Mouse (Mus musculus) forebrain, postnatal 0 days (tissue): Measurements from ENCODE around the gene Gng2. TPM values are rescaled to one million over a fixed set of nuclear protein-coding genes. Genes with fewer than 3 reads are reported as not detected.
"Not testable (repeated sequence)": the region's sequence is repeated elsewhere in the genome, so short reads cannot be mapped to it uniquely, and the experiment has no call there.

Experiments
- ATAC-seq: fragments of 200-750 bp; cut with Nextera tagmentation; 2 replicates; pipeline ENCODE4 v1.8.0; 2017; ENCODE audit warnings: mild to moderate bottlenecking, moderate library complexity
- DNase-seq: peaks from one replicate; pipeline ENCODE4 v3.0.0-alpha.2; 2015
- H3K27ac ChIP-seq: fragments of 300-500 bp; sonication (generic); 2 replicates; pipeline ENCODE4 v1.5.1; 2014; ENCODE audit warnings: low read depth, mild to moderate bottlenecking, antibody characterized with exemption, low read length, moderate library complexity, mixed read lengths
- H3K27me3 ChIP-seq: fragments of 300-500 bp; sonication (generic); 2 replicates; pipeline ENCODE4 v1.6.1; 2014; ENCODE audit warnings: mild to moderate bottlenecking, low read length, mixed read lengths; ENCODE audit not compliant: insufficient read depth
- H3K36me3 ChIP-seq: fragments of 300-500 bp; sonication (generic); 2 replicates; pipeline ENCODE4 v1.6.1; 2014; ENCODE audit warnings: mild to moderate bottlenecking, moderate library complexity; ENCODE audit not compliant: insufficient read depth
- H3K4me1 ChIP-seq: fragments of 300-500 bp; sonication (generic); 2 replicates; pipeline ENCODE4 v1.6.1; 2014; ENCODE audit warnings: antibody characterized with exemption; ENCODE audit not compliant: insufficient read depth
- H3K4me2 ChIP-seq: fragments of 300-500 bp; sonication (generic); 2 replicates; pipeline ENCODE4 v1.6.1; 2014; ENCODE audit warnings: low read depth, mild to moderate bottlenecking, moderate library complexity
- H3K4me3 ChIP-seq: fragments of 300-500 bp; sonication (generic); 2 replicates; pipeline ENCODE4 v1.5.1; 2014; ENCODE audit warnings: low read depth, low read length, mixed read lengths
- H3K9ac ChIP-seq: fragments of 300-500 bp; sonication (generic); 2 replicates; pipeline ENCODE4 v1.6.1; 2014; ENCODE audit warnings: mild to moderate bottlenecking
- H3K9me3 ChIP-seq: fragments of 300-500 bp; sonication (generic); 2 replicates; pipeline ENCODE4 v1.6.1; 2016; ENCODE audit warnings: low read length
- CTCF ChIP-seq: sonication (generic); IDR thresholded peaks from 2 replicates; pipeline ENCODE4 v1.5.1; 2016; ENCODE audit warnings: antibody characterized with exemption, control low read depth, low read depth
- WGBS: fragments of 180-500 bp; shearing (Covaris S2); extraction: QIAGEN DNeasy Blood & Tissue Kit; methylation state at CpG from one replicate; pipeline ENCODE4 v1.1.7; 2014; 5-methylcytosine and 5-hydroxymethylcytosine counted together
- polyA plus RNA-seq: library from polyadenylated mRNA; unstranded; fragments of >200 nt; fragmentation: Nextera tagmentation; extraction: Ambion mirVana; gene quantifications from 2 replicates; pipeline ENCODE4 v1.2.1, GENCODE M21; 2015
- total RNA-seq: library from RNA; depleted of rRNA; stranded (reverse); fragments of >200 nt; gene quantifications from 2 replicates; pipeline ENCODE4 v1.2.3, GENCODE M21; 2014

Gng2 gene
- total and polyA plus RNA-seq, 2 experiments from 2014 or later = 462 to 546 TPM

GRCm38 (mm10) chr14:19905615-19906014 is 71.8 kb downstream of the Gng2 start:
- Histone ChIP-seq H3K27me3 (no peaks in the 10 kb centered on the region), H3K27ac (peak overlapping the region; percentile 66), H3K36me3 (0 out of 2 replicates have a peak, but pooled peaks cover 3% of the 10 kb centered on the region), H3K4me2 (no peak overlapping the region; the same call in 1 of the 2 replicates), H3K9ac (no peak overlapping the region), H3K4me3 (no peak overlapping the region), H3K9me3 (no peaks in the 10 kb centered on the region), H3K4me1 (peaks cover 14% of the 10 kb centered on the region; the same call in 1 of the 2 replicates)
- 14% methylated on average over 5 of the region's 5 CpGs for WGBS
- TF ChIP-seq CTCF = no peak
- DNase-seq (peak; percentile 77), ATAC-seq (peak; percentile 85)

DNA sequence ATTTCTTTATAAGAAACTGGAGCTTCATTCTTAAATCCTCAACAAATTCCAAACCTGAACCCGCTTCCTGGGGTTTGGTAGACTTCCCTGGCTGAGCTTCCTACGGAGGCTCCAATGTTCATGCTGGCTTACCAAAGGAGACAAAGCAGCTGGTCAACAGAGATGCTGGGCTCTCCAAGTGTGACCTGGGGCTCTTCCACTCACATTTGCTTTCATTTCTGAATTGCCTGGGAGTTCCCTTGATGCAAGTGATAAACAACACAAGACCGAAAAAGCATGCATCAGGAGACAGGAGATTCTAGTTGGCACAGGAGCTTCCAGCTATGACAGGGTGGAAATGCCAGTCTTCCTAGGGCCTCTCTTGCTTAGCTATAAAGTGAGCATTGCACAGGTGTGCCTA is 72.6 kb downstream of the Gng2 start:
- H3K4me2 ChIP-seq = no peak overlapping the region
- ATAC-seq (no peak), DNase-seq (no peak)
- H3K27me3 ChIP-seq = no peaks in the 10 kb centered on the region
- 0 out of 2 replicates have a peak, but pooled peaks cover 3% of the 10 kb centered on the region for H3K36me3 ChIP-seq
- no peaks in the 10 kb centered on the region for H3K9me3 ChIP-seq
- peak overlapping the region; percentile 66; the same call in 1 of the 2 replicates for H3K27ac ChIP-seq
- TF ChIP-seq CTCF = no peak
- H3K4me1 ChIP-seq = peaks cover 14% of the 10 kb centered on the region; the same call in 1 of the 2 replicates
- no peak overlapping the region for H3K4me3 ChIP-seq
- WGBS = 32% methylated on average over 3 of the region's 3 CpGs
- no peak overlapping the region for H3K9ac ChIP-seq

- Histone ChIP-seq H3K9me3 (no peaks in the 10 kb centered on the region), H3K4me3 (no peak overlapping the region), H3K9ac (no peak overlapping the region), H3K4me1 (peaks cover 14% of the 10 kb centered on the region; the same call in 1 of the 2 replicates), H3K36me3 (0 out of 2 replicates have a peak, but pooled peaks cover 3% of the 10 kb centered on the region), H3K27me3 (no peaks in the 10 kb centered on the region), H3K27ac (peak overlapping the region; percentile 54; the same call in 1 of the 2 replicates), H3K4me2 (no peak overlapping the region)
- no peak for DNase-seq
- 48% methylated on average over 5 of the region's 5 CpGs for WGBS
- ATAC-seq = no peak
- no peak for TF ChIP-seq CTCF
Observed at GRCm38 (mm10) chr14:19904031-19904430, 73.4 kb downstream of the Gng2 start.

DNA sequence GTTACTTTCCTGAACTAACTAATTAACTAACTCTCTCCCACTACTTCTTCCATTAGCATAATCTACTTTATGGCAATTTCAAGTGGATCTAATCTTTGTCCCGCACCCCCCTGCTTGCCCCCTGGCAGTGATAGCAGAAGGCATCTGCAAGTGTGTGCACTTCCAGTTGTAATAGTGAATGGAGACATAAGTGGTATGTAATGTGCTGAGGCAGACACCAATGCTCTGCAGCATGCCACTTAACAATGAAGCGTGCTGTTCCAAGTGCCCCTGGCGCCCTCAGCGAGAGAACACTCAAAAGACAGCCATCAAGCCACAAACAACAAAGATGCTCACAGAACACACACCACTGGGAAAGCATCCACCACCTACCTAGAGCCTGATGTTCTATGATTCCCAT is 76.9 kb downstream of the Gng2 start:
- Histone ChIP-seq H3K4me2 (no peak overlapping the region), H3K9me3 (no peaks in the 10 kb centered on the region), H3K27me3 (no peaks in the 10 kb centered on the region), H3K9ac (no peak overlapping the region), H3K4me3 (no peak overlapping the region), H3K27ac (no peak overlapping the region), H3K36me3 (0 out of 2 replicates have a peak, but pooled peaks cover 3% of the 10 kb centered on the region), H3K4me1 (peaks cover 9% of the 10 kb centered on the region; the same call in 1 of the 2 replicates)
- no peak for DNase-seq
- no peak for TF ChIP-seq CTCF
- WGBS = 66% methylated on average over 4 of the region's 4 CpGs
- no peak for ATAC-seq

DNA sequence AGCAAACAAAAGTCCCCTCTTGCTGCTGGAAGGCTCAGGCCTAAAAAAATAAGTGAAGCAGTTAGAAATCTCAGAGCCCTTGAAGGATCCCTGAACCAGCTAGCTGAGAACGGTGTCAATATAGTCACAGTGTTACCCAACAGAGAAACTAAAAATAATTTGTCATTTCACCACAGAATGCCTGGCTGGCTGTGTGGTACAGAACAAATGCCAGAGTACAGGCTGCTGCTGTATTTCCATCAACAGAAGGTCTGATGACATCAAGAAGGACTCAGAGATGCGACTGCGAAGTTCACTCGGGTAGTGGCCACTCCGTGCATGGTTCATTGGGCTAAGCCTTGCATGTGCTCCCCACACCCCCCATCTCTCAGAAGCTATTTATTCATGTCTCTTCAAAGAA is 89.9 kb downstream of the Gng2 start:
- no peak for ATAC-seq
- DNase-seq = no peak
- no peak overlapping the region for H3K4me3 ChIP-seq

DNA sequence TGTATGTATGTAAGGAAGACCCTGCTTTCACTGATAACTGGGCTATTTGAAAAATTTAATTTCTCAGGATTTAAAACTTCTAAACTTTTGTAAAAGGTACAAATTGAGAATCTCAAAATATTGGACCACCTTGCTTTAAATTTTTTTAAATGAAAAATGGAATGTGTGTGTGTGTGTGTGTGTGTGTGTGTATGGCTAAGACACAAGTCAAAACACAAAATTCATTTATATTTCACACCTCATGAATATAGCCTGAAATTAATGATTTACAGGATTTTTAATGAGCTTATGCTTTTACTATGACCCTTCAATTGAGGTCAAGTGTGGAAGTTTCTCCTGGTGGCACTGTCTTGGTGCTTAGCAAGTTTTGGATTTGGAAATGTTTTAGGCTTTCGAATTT is 93.0 kb downstream of the Gng2 start:
- 92% methylated on average over 1 of the region's 1 CpGs for whole genome bisulfite sequencing
- DNase-seq, H3K27ac ChIP-seq, H3K4me1 ChIP-seq, ATAC-seq, H3K36me3 ChIP-seq, H3K4me3 ChIP-seq, H3K9ac ChIP-seq, H3K4me2 ChIP-seq, H3K9me3 ChIP-seq, H3K27me3 ChIP-seq: not testable (repeated sequence)

More for the DNA sequence above, 89.9 kb downstream of the Gng2 start:
- no peaks in the 10 kb centered on the region for H3K9me3 ChIP-seq
- peaks cover 29% of the 10 kb centered on the region for H3K36me3 ChIP-seq
- H3K27ac ChIP-seq = no peak overlapping the region
- H3K4me2 ChIP-seq = no peak overlapping the region
- H3K27me3 ChIP-seq = no peaks in the 10 kb centered on the region
- WGBS = 81% methylated on average over 5 of the region's 5 CpGs
- no peak overlapping the region for H3K9ac ChIP-seq
- H3K4me1 ChIP-seq = no peaks in the 10 kb centered on the region
- TF ChIP-seq CTCF = no peak

GRCm38 (mm10) chr14:19874201-19874807 is 103.1 kb downstream of the Gng2 start:
- Histone ChIP-seq H3K9me3 (no peaks in the 10 kb centered on the region), H3K4me2 (no peak overlapping the region), H3K27me3 (no peaks in the 10 kb centered on the region), H3K27ac (no peak overlapping the region), H3K4me1 (no peaks in the 10 kb centered on the region), H3K36me3 (peaks cover 15% of the 10 kb centered on the region), H3K9ac (no peak overlapping the region), H3K4me3 (no peak overlapping the region)
- WGBS = 68% methylated on average over 11 of the region's 11 CpGs
- no peak for TF ChIP-seq CTCF
- DNase-seq (no peak), ATAC-seq (no peak)
